Mouse (Mus musculus): ENCODE data around the gene Rsrc1. TPM values are rescaled to one million over a fixed set of nuclear protein-coding genes. Genes with fewer than 3 reads are reported as not detected.

Gene Rsrc1
- polyA plus RNA-seq, 1 experiment from 2014 or later, result 37.0 TPM

DNA sequence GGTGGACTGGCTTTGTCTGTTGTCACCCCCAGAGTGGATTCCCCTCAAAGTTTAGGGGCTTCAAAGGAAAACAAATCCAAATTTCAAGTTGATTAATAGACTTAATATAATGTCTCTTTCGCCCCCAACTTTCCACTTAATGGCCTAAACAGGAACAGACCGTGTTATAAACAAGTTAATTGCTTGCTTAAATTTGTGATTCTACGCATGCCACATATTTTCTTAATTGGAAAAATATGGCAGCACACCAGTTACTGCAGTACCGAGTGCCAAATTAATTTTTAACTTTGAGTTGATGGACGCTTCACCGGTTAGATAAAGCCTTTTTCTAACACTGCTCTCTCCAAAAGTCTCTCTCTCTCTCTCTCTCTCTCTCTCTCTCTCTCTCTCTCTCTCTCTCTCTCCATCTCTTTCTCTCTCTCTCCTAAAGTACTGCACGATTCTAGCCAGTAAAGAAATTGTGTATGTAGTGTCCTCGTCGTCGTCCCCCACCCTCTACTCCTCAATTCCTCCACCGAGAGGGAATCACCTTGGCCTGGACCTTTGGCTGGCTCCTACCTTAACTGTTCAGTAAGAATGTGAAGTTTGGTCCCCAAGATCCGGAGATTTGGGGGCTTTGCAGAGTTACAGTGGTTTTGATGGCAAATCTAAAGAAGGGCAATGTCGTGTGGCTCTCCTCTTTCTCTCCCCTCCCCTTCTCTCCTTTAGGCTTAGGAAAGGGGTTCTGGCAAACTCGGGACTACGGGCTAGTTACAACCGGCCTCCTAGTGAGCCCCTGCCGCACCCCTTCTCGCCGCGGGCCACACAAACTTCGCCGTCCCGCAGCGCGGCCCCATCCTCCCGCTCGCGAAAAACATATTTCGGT is 847 bp upstream of the Rsrc1 start:
- peaks cover 53% of the 10 kb centered on the region for H3K27me3 ChIP-seq (ENCODE audit: control insufficient read depth, insufficient read depth, low read length)
- H3K4me3 ChIP-seq (ENCODE audit: low read depth, low read length), result peak overlapping the region; percentile 41
- peak overlapping the region; percentile 78 for H3K4me2 ChIP-seq (replicated peaks; ENCODE audit: low read depth, low read length)
- no peak for ATAC-seq (ENCODE audit: insufficient number of reproducible peaks, insufficient read depth, low FRiP score, low read depth)
- WGBS, result 4% methylated on average over 28 of the region's 29 CpGs
- no peak overlapping the region for H3K9ac ChIP-seq (replicated peaks; ENCODE audit: low read depth, low read length)
- peaks cover 5% of the 10 kb centered on the region; the same call in 1 of the 2 replicates for H3K4me1 ChIP-seq (ENCODE audit: control insufficient read depth, insufficient read depth, low read length)
- no peak overlapping the region for H3K27ac ChIP-seq (ENCODE audit: low read length)
- no peaks in the 10 kb centered on the region for H3K36me3 ChIP-seq (ENCODE audit: control insufficient read depth, insufficient read depth, low read length)
- H3K9me3 ChIP-seq (ENCODE audit: control insufficient read depth, low read depth, low read length), result no peaks in the 10 kb centered on the region

- Histone ChIP-seq H3K9ac (replicated peaks; ENCODE audit: low read depth, low read length) (no peak within 1 kb of the TSS), H3K4me2 (replicated peaks; ENCODE audit: low read depth, low read length) (peak within 1 kb of the TSS; percentile 78), H3K27ac (ENCODE audit: low read length) (no peak within 1 kb of the TSS), H3K4me3 (ENCODE audit: low read depth, low read length) (peak within 1 kb of the TSS; percentile 41), H3K9me3 (ENCODE audit: control insufficient read depth, low read depth, low read length) (no peaks in the 10 kb centered on the region), H3K4me1 (ENCODE audit: control insufficient read depth, insufficient read depth, low read length) (peaks cover 10% of the 10 kb centered on the region; the same call in 1 of the 2 replicates), H3K36me3 (ENCODE audit: control insufficient read depth, insufficient read depth, low read length) (no peaks in the 10 kb centered on the region), H3K27me3 (ENCODE audit: control insufficient read depth, insufficient read depth, low read length) (peaks cover 47% of the 10 kb centered on the region)
- no peak for ATAC-seq (ENCODE audit: insufficient number of reproducible peaks, insufficient read depth, low FRiP score, low read depth)
- WGBS, result 0% methylated on average over 15 of the region's 15 CpGs
These were observed 516 bp downstream of the Rsrc1 start, which contains the start of gene Shox2 for GRCm38 (mm10) chr3:66981706-66982105. Gene Shox2 (minus strand): TSS chr3:66981771.

DNA sequence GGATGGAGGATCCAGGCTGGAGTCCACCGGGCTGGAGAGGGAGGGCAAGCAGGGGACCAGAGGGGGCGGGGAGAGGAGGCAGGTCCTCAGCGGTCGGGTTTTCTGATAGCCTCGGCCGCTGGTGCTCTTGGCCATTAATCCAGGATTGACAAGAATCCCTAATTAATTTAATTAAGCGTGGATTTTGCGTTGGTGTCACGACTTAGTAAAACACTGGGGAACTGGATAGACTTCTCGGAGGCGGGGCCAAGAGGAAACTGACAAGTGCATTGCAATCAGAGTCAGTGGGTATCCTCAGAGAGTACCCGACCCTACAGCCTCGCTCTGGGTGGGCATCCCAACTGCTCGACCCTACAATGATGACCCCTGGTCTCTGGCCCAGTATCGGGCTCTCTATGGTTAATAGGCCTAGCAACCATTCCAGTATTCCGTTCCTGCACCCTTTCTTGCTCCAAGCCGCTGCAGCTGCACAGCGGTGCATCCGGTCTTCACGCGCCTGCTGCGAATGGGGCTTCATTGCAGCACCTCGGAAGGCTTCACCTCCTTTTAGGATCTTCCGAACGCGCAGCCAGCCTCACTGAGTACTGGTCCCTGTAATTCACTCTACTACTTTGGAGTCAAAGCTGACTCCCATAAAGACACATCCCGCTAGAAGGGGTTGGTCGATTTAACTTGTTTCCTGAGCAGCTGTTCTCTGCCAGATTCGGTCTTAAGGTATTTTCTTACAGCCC is 1.2 kb downstream of the Rsrc1 start:
- Histone ChIP-seq H3K27me3 (ENCODE audit: control insufficient read depth, insufficient read depth, low read length) (peaks cover 41% of the 10 kb centered on the region), H3K27ac (ENCODE audit: low read length) (no peak overlapping the region), H3K9ac (replicated peaks; ENCODE audit: low read depth, low read length) (no peak overlapping the region), H3K9me3 (ENCODE audit: control insufficient read depth, low read depth, low read length) (no peaks in the 10 kb centered on the region), H3K4me2 (replicated peaks; ENCODE audit: low read depth, low read length) (peak overlapping the region; percentile 10; the same call in 1 of the 2 replicates), H3K36me3 (ENCODE audit: control insufficient read depth, insufficient read depth, low read length) (no peaks in the 10 kb centered on the region), H3K4me1 (ENCODE audit: control insufficient read depth, insufficient read depth, low read length) (peaks cover 10% of the 10 kb centered on the region; the same call in 1 of the 2 replicates), H3K4me3 (ENCODE audit: low read depth, low read length) (peak overlapping the region; percentile 41; the same call in 1 of the 2 replicates)
- WGBS, result under 1% methylated on average over 29 of the region's 29 CpGs
- ATAC-seq (ENCODE audit: insufficient number of reproducible peaks, insufficient read depth, low FRiP score, low read depth), result no peak

GRCm38 (mm10) chr3:66983481-66983880 is 2.3 kb downstream of the Rsrc1 start:
- no peak overlapping the region for H3K27ac ChIP-seq (ENCODE audit: low read length)
- ATAC-seq (ENCODE audit: insufficient number of reproducible peaks, insufficient read depth, low FRiP score, low read depth), result no peak
- H3K4me2 ChIP-seq (replicated peaks; ENCODE audit: low read depth, low read length), result no peak overlapping the region
- no peak overlapping the region for H3K4me3 ChIP-seq (ENCODE audit: low read depth, low read length)
- WGBS, result 11% methylated on average over 3 of the region's 3 CpGs
- H3K36me3 ChIP-seq (ENCODE audit: control insufficient read depth, insufficient read depth, low read length), result no peaks in the 10 kb centered on the region
- no peaks in the 10 kb centered on the region for H3K9me3 ChIP-seq (ENCODE audit: control insufficient read depth, low read depth, low read length)
- peaks cover 35% of the 10 kb centered on the region for H3K27me3 ChIP-seq (ENCODE audit: control insufficient read depth, insufficient read depth, low read length)
- peaks cover 10% of the 10 kb centered on the region; the same call in 1 of the 2 replicates for H3K4me1 ChIP-seq (ENCODE audit: control insufficient read depth, insufficient read depth, low read length)
- H3K9ac ChIP-seq (replicated peaks; ENCODE audit: low read depth, low read length), result no peak overlapping the region

GRCm38 (mm10) chr3:66985539-66986286 is 4.5 kb downstream of the Rsrc1 start:
- H3K9me3 ChIP-seq (ENCODE audit: control insufficient read depth, low read depth, low read length), result no peaks in the 10 kb centered on the region
- WGBS, result under 1% methylated on average over 60 of the region's 60 CpGs

GRCm38 (mm10) chr3:66986287-66986560 is 5.0 kb downstream of the Rsrc1 start:
- Histone ChIP-seq H3K4me2 (replicated peaks; ENCODE audit: low read depth, low read length) (peak overlapping the region; percentile 53), H3K36me3 (ENCODE audit: control insufficient read depth, insufficient read depth, low read length) (no peaks in the 10 kb centered on the region), H3K4me1 (ENCODE audit: control insufficient read depth, insufficient read depth, low read length) (peaks cover 6% of the 10 kb centered on the region; the same call in 1 of the 2 replicates), H3K9ac (replicated peaks; ENCODE audit: low read depth, low read length) (peak overlapping the region; percentile 71), H3K9me3 (ENCODE audit: control insufficient read depth, low read depth, low read length) (no peaks in the 10 kb centered on the region), H3K4me3 (ENCODE audit: low read depth, low read length) (peak overlapping the region; percentile 90), H3K27ac (ENCODE audit: low read length) (no peak overlapping the region), H3K27me3 (ENCODE audit: control insufficient read depth, insufficient read depth, low read length) (peaks cover 13% of the 10 kb centered on the region)
- no peak; the same call in 1 of the 2 replicates for ATAC-seq (ENCODE audit: insufficient number of reproducible peaks, insufficient read depth, low FRiP score, low read depth)
- 5% methylated on average over 1 of the region's 1 CpGs for WGBS

More at GRCm38 (mm10) chr3:66985539-66986286, 4.5 kb downstream of the Rsrc1 start:
- no peaks in the 10 kb centered on the region for H3K36me3 ChIP-seq (ENCODE audit: control insufficient read depth, insufficient read depth, low read length)
- H3K27me3 ChIP-seq (ENCODE audit: control insufficient read depth, insufficient read depth, low read length), result peaks cover 17% of the 10 kb centered on the region
- peak; percentile 95 for ATAC-seq (ENCODE audit: insufficient number of reproducible peaks, insufficient read depth, low FRiP score, low read depth)
- H3K9ac ChIP-seq (replicated peaks; ENCODE audit: low read depth, low read length), result peak overlapping the region; percentile 71
- peak overlapping the region; percentile 53 for H3K4me2 ChIP-seq (replicated peaks; ENCODE audit: low read depth, low read length)
- peak overlapping the region; percentile 90 for H3K4me3 ChIP-seq (ENCODE audit: low read depth, low read length)
- peak overlapping the region; percentile 55; the same call in 1 of the 2 replicates for H3K27ac ChIP-seq (ENCODE audit: low read length)
- peaks cover 10% of the 10 kb centered on the region; the same call in 1 of the 2 replicates for H3K4me1 ChIP-seq (ENCODE audit: control insufficient read depth, insufficient read depth, low read length)

DNA sequence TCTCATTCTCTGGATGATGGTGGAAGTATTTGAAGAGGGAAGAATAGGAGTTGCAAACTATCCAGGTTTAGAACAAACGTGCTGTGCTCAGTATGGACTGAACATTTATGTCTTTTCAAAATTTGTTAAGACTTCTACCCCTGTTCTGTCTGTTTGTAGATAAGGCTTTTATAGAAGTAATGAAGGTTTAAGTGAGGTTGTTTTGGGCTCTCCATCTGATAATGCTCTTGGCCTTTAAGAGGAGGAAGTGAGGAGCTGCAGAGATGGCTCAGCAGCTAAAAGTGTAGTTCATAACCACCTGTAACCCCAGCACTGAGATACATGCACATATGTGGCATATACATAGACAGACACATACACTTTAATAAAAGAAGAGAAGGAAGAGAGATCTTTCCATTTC is 15.6 kb downstream of the Rsrc1 start:
- no peak overlapping the region for H3K4me2 ChIP-seq (replicated peaks; ENCODE audit: low read depth, low read length)
- H3K9me3 ChIP-seq (ENCODE audit: control insufficient read depth, low read depth, low read length), result no peaks in the 10 kb centered on the region
- no peak for ATAC-seq (ENCODE audit: insufficient number of reproducible peaks, insufficient read depth, low FRiP score, low read depth)
- no peak overlapping the region for H3K4me3 ChIP-seq (ENCODE audit: low read depth, low read length)
- peaks cover 7% of the 10 kb centered on the region for H3K36me3 ChIP-seq (ENCODE audit: control insufficient read depth, insufficient read depth, low read length)
- no peaks in the 10 kb centered on the region for H3K4me1 ChIP-seq (ENCODE audit: control insufficient read depth, insufficient read depth, low read length)
- no peak overlapping the region for H3K27ac ChIP-seq (ENCODE audit: low read length)
- H3K9ac ChIP-seq (replicated peaks; ENCODE audit: low read depth, low read length), result no peak overlapping the region
- 81% methylated on average over 1 of the region's 1 CpGs for WGBS
- H3K27me3 ChIP-seq (ENCODE audit: control insufficient read depth, insufficient read depth, low read length), result no peaks in the 10 kb centered on the region
